Mouse (Mus musculus) testis, adult 10 weeks (tissue): ENCODE results near the gene Hal. TPM values are rescaled to one million over a fixed set of nuclear protein-coding genes. Genes with fewer than 3 reads are reported as not detected.

Experiments used
- polyA plus RNA-seq: library from polyadenylated mRNA; stranded (reverse); fragments of 350-450 nt; fragmentation: Illumina TruSeq; extraction: RNeasy Lipid Tissue Mini Kit (QIAGEN cat#74804); gene quantifications from one replicate; pipeline ENCODE4 v1.2.3, GENCODE M21; 2014; ENCODE audit warnings: low read depth, low replicate concordance

Gene Hal
- polyA plus RNA-seq, result 0.27 TPM

GRCm38 (mm10) chr10:93488066-93488827 lies at the start of gene Hal:
Gene Hal, plus strand, starts transcription at chr10:93488768.

GRCm38 (mm10) chr10:93539775-93540430 lies 51.3 kb downstream of the Hal start, which contains the start of gene Amdhd1:
Gene Amdhd1, minus strand, starts transcription at chr10:93540033.

GRCm38 (mm10) chr10:93540431-93541210 lies 52.1 kb downstream of the Hal start, which contains the start of gene Ccdc38:
Gene Ccdc38, plus strand, starts transcription at chr10:93540632.

Other genes starting within 250 kb of the Hal start
- 0.69 TPM for gene Elk3, start 177.6 kb upstream of the Hal start, polyA plus RNA-seq
- 30.7 TPM for gene Lta4h, start 35.4 kb upstream of the Hal start, polyA plus RNA-seq
- not detected for gene Amdhd1, start 51.3 kb downstream of the Hal start, polyA plus RNA-seq
- 717 TPM for gene Ccdc38, start 51.9 kb downstream of the Hal start, polyA plus RNA-seq
- 49.0 TPM for gene Snrpf, start 100.9 kb downstream of the Hal start, polyA plus RNA-seq
- gene Ntn4, start 151.9 kb downstream of the Hal start, polyA plus RNA-seq, result 7.7 TPM